Mouse (Mus musculus): ENCODE data around the gene Lamtor1. TPM values are rescaled to one million over a fixed set of nuclear protein-coding genes. Genes with fewer than 3 reads are reported as not detected.
A peak's percentile ranks its signal among the peaks of the same experiment; 100 is the strongest.
"Not testable (repeated sequence)": the region's sequence is repeated elsewhere in the genome, so short reads cannot be mapped to it uniquely, and the experiment has no call there.

The Lamtor1 gene
- polyA plus RNA-seq, 1 experiment from 2014 or later: 141 TPM

DNA sequence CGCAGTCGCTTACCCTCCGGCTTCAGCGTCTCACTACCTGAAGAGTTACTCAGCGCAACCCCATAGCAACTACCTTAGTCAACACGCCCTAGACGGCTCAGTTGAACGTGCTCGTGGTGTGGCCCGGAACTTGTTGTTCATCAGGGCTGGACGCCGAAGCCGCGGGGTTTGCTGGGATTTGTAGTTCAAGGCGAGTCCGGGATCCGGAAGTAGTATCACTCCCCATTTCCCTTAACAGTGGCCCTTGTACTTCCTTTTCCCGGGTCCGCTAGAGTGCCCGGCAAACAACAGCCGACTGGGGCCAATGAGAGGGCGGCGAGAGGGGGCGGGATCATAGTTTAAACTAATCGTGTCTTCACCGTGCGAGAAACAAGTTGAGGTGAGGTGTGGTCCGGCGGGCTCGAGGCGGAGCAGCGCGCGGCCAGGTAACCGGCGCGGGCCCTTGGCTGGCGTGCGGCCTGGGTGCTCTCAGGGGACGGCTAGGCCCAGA is 28.1 kb downstream of the Lamtor1 start, which contains the start of the genes Lrrc51 and Numa1:
TSS of gene Lrrc51 (minus strand) at position 145 of the 490 bp plus-strand sequence.
TSS of gene Numa1 (plus strand) at position 361 of the 490 bp plus-strand sequence.
- Histone ChIP-seq H3K9me3 (no peaks in the 10 kb centered on the region), H3K36me3 (peaks cover 6% of the 10 kb centered on the region; the same call in 1 of the 2 replicates), H3K4me1 (replicated peaks) (peaks cover 14% of the 10 kb centered on the region; the same call in 1 of the 2 replicates), H3K9ac (replicated peaks) (peak within 1 kb of the TSS; percentile 78), H3K27ac (peak within 1 kb of the TSS; percentile 88), H3K27me3 (no peaks in the 10 kb centered on the region), H3K4me2 (peak within 1 kb of the TSS; percentile 69), H3K4me3 (replicated peaks) (peak within 1 kb of the TSS; percentile 79)
- WGBS: under 1% methylated on average over 40 of the region's 40 CpGs
- ATAC-seq (ENCODE audit: insufficient number of reproducible peaks, insufficient read depth, low FRiP score, low TSS enrichment, low read depth): peak; percentile 99

DNA sequence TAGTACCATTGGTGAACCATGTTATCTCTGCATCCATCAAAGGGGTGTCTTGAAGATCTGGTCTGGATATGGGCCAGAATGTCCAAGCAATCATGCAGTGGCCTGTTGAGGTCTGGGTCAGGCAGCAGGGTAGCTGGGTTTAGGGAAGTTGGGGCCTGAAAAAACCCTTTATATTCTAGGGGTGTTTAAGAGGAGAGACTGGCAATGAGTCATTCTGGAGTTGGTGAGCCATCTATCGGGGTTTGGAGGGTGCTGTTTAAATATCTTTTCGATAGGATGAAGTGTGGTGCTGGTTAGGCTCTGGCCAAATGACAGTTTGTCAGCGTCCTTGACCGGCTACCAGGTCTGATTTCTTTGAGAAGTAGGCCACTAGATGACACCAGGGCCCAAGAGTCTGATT is 30.3 kb downstream of the Lamtor1 start:
- no peak overlapping the region for H3K4me2 ChIP-seq
- ATAC-seq (ENCODE audit: insufficient number of reproducible peaks, insufficient read depth, low FRiP score, low TSS enrichment, low read depth): no peak
- no peak overlapping the region for H3K27ac ChIP-seq
- H3K27me3 ChIP-seq: no peaks in the 10 kb centered on the region
- H3K36me3 ChIP-seq: peaks cover 15% of the 10 kb centered on the region; the same call in 1 of the 2 replicates
- H3K4me1 ChIP-seq (replicated peaks): peaks cover 14% of the 10 kb centered on the region; the same call in 1 of the 2 replicates
- no peak overlapping the region for H3K4me3 ChIP-seq (replicated peaks)
- 93% methylated on average over 4 of the region's 4 CpGs for WGBS
- H3K9me3 ChIP-seq: no peaks in the 10 kb centered on the region
- no peak overlapping the region for H3K9ac ChIP-seq (replicated peaks)

DNA sequence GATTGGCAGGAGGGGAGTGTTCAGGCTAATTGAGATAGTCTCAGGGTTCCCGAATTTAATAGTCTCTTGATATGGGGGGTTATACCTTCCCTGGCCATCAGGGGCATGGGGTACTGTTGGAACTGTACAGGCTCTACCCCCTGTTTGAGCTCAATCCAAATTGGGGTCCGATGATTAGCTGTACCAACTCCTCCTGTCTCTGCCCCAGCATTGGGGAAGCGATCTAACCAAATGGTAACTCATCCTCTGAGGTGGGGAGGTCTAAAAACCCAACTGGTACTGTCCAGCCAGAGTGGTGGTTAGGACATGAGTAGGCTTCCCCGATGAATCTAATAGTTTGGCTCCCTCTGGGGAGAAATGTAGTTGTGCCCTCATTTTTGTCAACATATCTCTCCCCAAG is 31.3 kb downstream of the Lamtor1 start:
- Histone ChIP-seq H3K36me3 (peaks cover 15% of the 10 kb centered on the region; the same call in 1 of the 2 replicates), H3K4me2 (no peak overlapping the region), H3K9me3 (no peaks in the 10 kb centered on the region), H3K4me3 (replicated peaks) (no peak overlapping the region), H3K27me3 (no peaks in the 10 kb centered on the region), H3K4me1 (replicated peaks) (peaks cover 14% of the 10 kb centered on the region; the same call in 1 of the 2 replicates), H3K27ac (no peak overlapping the region), H3K9ac (replicated peaks) (no peak overlapping the region)
- ATAC-seq (ENCODE audit: insufficient number of reproducible peaks, insufficient read depth, low FRiP score, low TSS enrichment, low read depth): no peak
- WGBS: 94% methylated on average over 4 of the region's 4 CpGs

DNA sequence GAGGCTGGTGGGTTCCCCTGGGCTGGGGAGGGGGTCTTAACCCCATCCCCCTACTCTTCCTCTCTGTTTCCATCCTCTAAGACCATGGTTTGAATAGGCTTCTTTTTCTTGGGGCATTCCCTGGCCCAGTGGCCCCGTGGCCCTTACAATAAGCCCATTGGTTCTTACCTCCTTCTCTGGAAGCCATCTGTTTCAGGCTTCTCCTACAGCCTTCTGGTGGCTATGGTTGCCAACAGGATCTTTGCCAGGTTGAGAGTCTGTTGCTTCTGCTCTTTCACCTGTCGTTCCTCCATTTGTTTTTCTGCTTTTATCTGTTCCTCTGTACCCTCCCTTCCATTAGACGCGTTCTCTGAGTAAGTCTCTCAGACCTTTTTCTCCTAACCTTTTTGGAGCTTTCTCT is 31.9 kb downstream of the Lamtor1 start:
- WGBS: 98% methylated on average over 4 of the region's 4 CpGs

DNA sequence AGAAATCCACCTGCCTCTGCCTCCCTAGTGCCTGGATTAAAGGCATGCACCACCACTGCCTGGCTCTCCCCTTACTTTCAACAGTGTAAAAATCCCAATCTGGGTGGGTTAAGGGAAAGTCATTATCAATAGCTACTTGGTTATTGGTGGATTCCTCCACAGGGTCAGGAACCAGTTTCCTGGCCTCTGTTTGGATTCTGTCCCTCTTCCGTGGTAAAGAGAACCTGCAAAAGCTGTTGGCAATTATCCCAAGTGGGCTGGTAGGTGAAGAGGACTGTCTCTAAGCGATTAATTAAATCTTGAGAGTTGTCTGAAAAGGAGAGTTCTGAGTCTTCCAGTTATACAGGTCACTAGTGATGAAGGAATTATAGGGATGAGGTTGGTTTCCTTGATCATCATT is 32.6 kb downstream of the Lamtor1 start:
- no peaks in the 10 kb centered on the region for H3K27me3 ChIP-seq
- no peak overlapping the region for H3K4me3 ChIP-seq (replicated peaks)
- H3K4me2 ChIP-seq: no peak overlapping the region
- no peak for ATAC-seq (ENCODE audit: insufficient number of reproducible peaks, insufficient read depth, low FRiP score, low TSS enrichment, low read depth)
- peaks cover 8% of the 10 kb centered on the region; the same call in 1 of the 2 replicates for H3K4me1 ChIP-seq (replicated peaks)
- H3K36me3 ChIP-seq: peaks cover 15% of the 10 kb centered on the region; the same call in 1 of the 2 replicates
- no peak overlapping the region for H3K9ac ChIP-seq (replicated peaks)
- no peak overlapping the region for H3K27ac ChIP-seq
- WGBS: 82% methylated on average over 2 of the region's 2 CpGs
- no peaks in the 10 kb centered on the region for H3K9me3 ChIP-seq

More for the DNA sequence above, 31.9 kb downstream of the Lamtor1 start:
- ATAC-seq (ENCODE audit: insufficient number of reproducible peaks, insufficient read depth, low FRiP score, low TSS enrichment, low read depth): no peak
- Histone ChIP-seq H3K4me3 (replicated peaks) (no peak overlapping the region), H3K4me2 (no peak overlapping the region), H3K27ac (no peak overlapping the region), H3K9ac (replicated peaks) (no peak overlapping the region), H3K9me3 (no peaks in the 10 kb centered on the region), H3K27me3 (no peaks in the 10 kb centered on the region), H3K4me1 (replicated peaks) (peaks cover 11% of the 10 kb centered on the region; the same call in 1 of the 2 replicates), H3K36me3 (peaks cover 15% of the 10 kb centered on the region; the same call in 1 of the 2 replicates)

DNA sequence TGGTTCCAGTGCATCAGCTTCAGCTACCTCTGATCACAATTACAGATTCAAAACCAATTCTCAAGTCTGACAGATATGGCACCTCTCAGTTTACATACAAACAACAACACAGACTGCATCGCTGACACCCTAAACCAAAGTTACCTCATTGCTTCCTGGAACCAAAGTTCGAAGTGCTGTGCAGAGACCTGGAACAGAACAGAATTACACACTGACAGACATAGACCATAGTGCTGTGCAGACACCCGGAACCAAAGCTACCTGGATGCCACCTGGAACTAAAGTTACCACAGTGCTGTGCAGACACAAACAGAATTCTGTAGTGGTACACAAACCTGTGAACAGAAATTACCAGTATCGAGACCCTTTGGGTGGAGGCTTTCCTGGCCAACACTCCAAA is 34.1 kb downstream of the Lamtor1 start:
- Histone ChIP-seq H3K4me1 (replicated peaks) (peaks cover 4% of the 10 kb centered on the region; the same call in 1 of the 2 replicates), H3K36me3 (peaks cover 15% of the 10 kb centered on the region; the same call in 1 of the 2 replicates), H3K9ac (replicated peaks) (no peak overlapping the region), H3K27me3 (no peaks in the 10 kb centered on the region), H3K4me2 (no peak overlapping the region), H3K9me3 (no peaks in the 10 kb centered on the region), H3K27ac (no peak overlapping the region), H3K4me3 (replicated peaks) (no peak overlapping the region)
- no peak for ATAC-seq (ENCODE audit: insufficient number of reproducible peaks, insufficient read depth, low FRiP score, low TSS enrichment, low read depth)
- 92% methylated on average over 4 of the region's 4 CpGs for WGBS

DNA sequence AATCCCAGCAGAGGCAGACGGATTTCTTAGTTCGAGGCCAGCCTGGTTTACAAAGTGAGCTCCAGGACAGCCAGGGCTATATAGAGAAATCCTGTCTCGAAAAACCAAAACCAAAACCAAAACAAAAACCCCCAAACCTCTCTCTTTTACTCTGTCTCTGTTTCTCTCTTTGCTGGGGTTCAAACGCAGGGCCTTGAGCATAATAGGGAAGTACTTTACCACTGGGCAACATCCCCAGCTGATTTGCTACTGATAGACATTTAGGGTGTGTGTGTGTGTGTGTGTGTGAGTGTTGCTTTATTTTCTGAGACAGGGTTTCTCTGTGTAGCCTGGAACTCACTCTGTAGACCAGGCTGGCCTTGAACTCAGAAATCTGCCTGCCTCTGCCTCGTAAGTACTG is 43.3 kb downstream of the Lamtor1 start:
- H3K4me2 ChIP-seq: not testable (repeated sequence)

DNA sequence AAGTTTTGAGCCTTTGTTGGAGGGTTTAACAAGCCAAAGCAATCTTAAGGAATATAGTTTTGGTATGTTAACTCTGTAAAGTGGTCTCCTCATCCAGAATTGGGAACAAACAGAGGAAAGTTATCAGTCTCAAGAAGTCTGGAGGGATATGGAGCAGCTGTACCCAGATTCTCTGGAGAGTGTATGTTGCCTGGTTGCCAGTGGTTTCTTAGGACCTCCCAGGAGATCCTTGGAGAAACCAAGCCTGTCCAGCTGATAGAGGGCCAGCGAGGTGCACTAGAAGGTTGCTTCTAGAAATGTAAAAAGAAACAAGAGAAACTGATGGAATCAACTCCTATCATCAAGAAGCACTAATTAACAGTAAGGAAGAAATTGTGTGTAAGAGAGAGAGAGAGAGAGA is 45.9 kb downstream of the Lamtor1 start:
- Histone ChIP-seq H3K4me2 (no peak overlapping the region), H3K4me1 (replicated peaks) (no peaks in the 10 kb centered on the region), H3K9me3 (no peaks in the 10 kb centered on the region), H3K27ac (no peak overlapping the region), H3K9ac (replicated peaks) (no peak overlapping the region), H3K4me3 (replicated peaks) (no peak overlapping the region), H3K36me3 (no peaks in the 10 kb centered on the region), H3K27me3 (no peaks in the 10 kb centered on the region)
- no peak for ATAC-seq (ENCODE audit: insufficient number of reproducible peaks, insufficient read depth, low FRiP score, low TSS enrichment, low read depth)
- WGBS: 96% methylated on average over 1 of the region's 1 CpGs

More for the DNA sequence above, 43.3 kb downstream of the Lamtor1 start:
- 87% methylated on average over 5 of the region's 5 CpGs for WGBS
- not testable (repeated sequence) for H3K4me3 ChIP-seq (replicated peaks); H3K36me3 ChIP-seq; H3K9ac ChIP-seq (replicated peaks); ATAC-seq (ENCODE audit: insufficient number of reproducible peaks, insufficient read depth, low FRiP score, low TSS enrichment, low read depth); H3K4me1 ChIP-seq (replicated peaks); H3K9me3 ChIP-seq; H3K27me3 ChIP-seq; H3K27ac ChIP-seq

DNA sequence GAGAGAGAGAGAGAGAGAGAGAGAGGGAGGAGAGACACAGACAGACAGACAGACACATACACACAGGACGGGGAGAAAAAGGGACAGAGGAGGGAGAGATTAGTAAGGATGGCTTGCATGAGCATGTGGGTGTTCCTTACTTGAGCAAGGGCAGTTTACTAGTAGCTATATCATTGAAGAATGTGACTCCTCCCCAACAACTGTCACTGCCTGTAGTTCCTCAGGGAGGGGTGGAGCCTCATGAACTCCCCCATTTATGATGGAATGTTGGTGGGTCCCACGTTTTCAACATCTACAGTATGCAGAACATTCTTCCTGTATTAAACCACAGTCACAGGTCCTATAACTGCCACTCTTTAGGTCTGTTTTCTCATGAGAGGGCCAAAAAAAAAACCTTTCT is 46.4 kb downstream of the Lamtor1 start:
- 70% methylated on average over 2 of the region's 2 CpGs for WGBS
- no peak overlapping the region for H3K4me2 ChIP-seq
- H3K27me3 ChIP-seq: no peaks in the 10 kb centered on the region
- no peak overlapping the region for H3K9ac ChIP-seq (replicated peaks)
- no peak for ATAC-seq (ENCODE audit: insufficient number of reproducible peaks, insufficient read depth, low FRiP score, low TSS enrichment, low read depth)
- H3K27ac ChIP-seq: no peak overlapping the region
- no peaks in the 10 kb centered on the region for H3K9me3 ChIP-seq
- H3K4me3 ChIP-seq (replicated peaks): no peak overlapping the region
- H3K4me1 ChIP-seq (replicated peaks): no peaks in the 10 kb centered on the region
- no peaks in the 10 kb centered on the region for H3K36me3 ChIP-seq

DNA sequence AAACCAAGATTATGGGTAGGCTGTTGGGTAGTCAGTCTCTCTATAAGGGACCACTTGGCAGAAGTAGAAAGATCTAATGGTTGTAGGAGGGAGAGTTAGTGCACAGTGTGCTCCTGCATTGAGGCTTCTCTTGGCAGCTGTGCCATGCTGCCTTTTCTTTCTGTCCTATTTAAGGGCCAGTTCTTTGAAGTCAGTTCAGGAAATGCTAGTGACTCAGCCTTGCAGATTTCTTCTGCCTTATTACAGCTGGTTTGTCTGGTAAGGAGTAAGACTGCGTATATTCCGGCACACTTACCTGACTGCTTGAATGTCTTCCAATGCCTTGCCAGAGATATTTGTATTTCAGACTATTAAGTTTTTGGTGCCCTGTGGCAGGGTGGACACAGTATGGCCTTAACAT is 48.5 kb downstream of the Lamtor1 start:
- Histone ChIP-seq H3K36me3 (no peaks in the 10 kb centered on the region), H3K9ac (replicated peaks) (no peak overlapping the region), H3K4me1 (replicated peaks) (no peaks in the 10 kb centered on the region), H3K27ac (no peak overlapping the region), H3K9me3 (no peaks in the 10 kb centered on the region), H3K27me3 (no peaks in the 10 kb centered on the region), H3K4me3 (replicated peaks) (no peak overlapping the region), H3K4me2 (no peak overlapping the region)
- whole genome bisulfite sequencing: 97% methylated on average over 2 of the region's 2 CpGs
- no peak for ATAC-seq (ENCODE audit: insufficient number of reproducible peaks, insufficient read depth, low FRiP score, low TSS enrichment, low read depth)

DNA sequence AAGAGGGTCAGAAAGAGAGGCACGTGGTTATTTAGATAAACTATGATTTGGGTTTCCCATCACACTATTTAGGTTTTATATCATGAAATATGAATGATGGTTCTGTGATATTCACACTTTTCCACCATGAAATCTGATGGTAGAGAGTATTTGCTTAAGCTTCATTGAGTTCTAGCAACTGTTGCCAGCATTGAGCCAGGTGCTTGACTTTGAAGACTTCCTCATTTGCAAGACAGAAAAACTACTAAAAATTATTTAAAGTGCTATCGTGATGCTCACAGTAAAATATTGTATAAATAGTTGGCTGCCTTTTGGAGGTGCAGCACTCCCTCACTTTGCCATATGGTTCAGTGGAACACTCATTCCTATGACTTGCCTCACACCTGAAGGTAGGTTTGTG is 49.6 kb downstream of the Lamtor1 start:
- no peak overlapping the region for H3K9ac ChIP-seq (replicated peaks)

DNA sequence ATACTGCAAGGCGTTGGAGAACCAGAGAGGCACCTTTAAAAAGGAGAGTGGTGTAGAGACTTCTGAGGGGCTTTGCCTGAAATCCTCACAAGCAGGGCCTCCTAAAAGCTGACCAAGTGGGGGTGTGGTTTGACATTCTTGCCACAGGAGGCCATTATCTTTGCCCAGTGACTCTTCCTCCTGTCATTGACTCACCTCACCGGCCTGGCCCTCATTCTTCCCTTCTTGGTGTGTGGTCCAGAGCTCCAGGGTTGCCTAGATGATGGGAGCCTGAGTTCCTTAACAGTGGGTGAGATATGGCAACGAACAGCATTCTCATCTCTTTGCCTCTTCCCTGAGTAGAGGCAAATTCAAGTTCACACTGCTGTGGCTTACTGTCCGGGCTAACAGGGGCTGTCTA is 50.2 kb downstream of the Lamtor1 start:
- H3K9ac ChIP-seq (replicated peaks): no peak overlapping the region
- no peak overlapping the region for H3K27ac ChIP-seq
- 85% methylated on average over 4 of the region's 4 CpGs for WGBS
- no peaks in the 10 kb centered on the region for H3K4me1 ChIP-seq (replicated peaks)
- no peaks in the 10 kb centered on the region for H3K9me3 ChIP-seq
- H3K36me3 ChIP-seq: no peaks in the 10 kb centered on the region
- H3K27me3 ChIP-seq: no peaks in the 10 kb centered on the region
- no peak for ATAC-seq (ENCODE audit: insufficient number of reproducible peaks, insufficient read depth, low FRiP score, low TSS enrichment, low read depth)
- H3K4me3 ChIP-seq (replicated peaks): no peak overlapping the region
- no peak overlapping the region for H3K4me2 ChIP-seq

More for the DNA sequence above, 49.6 kb downstream of the Lamtor1 start:
- WGBS: 90% methylated on average over 2 of the region's 2 CpGs
- Histone ChIP-seq H3K27ac (no peak overlapping the region), H3K27me3 (no peaks in the 10 kb centered on the region), H3K4me3 (replicated peaks) (no peak overlapping the region), H3K36me3 (no peaks in the 10 kb centered on the region), H3K4me1 (replicated peaks) (no peaks in the 10 kb centered on the region), H3K4me2 (no peak overlapping the region), H3K9me3 (no peaks in the 10 kb centered on the region)
- no peak for ATAC-seq (ENCODE audit: insufficient number of reproducible peaks, insufficient read depth, low FRiP score, low TSS enrichment, low read depth)
